Mouse (Mus musculus): ENCODE measurements around the gene Isy1.

Isy1 gene

GRCm38 (mm10) chr6:87850155-87850899 lies 11.7 kb upstream of the Isy1 start:
- peak; percentile 37 for DNase-seq (ENCODE audit: low read depth, low spot score)

GRCm38 (mm10) chr6:87849780-87850154 lies 11.2 kb upstream of the Isy1 start:
- peak; percentile 69 for DNase-seq (ENCODE audit: low read depth, low spot score)

- DNase-seq (ENCODE audit: low read depth, low spot score), result no peak
Measured at GRCm38 (mm10) chr6:87846813-87847212, 8.2 kb upstream of the Isy1 start.

GRCm38 (mm10) chr6:87845031-87845695 lies 6.6 kb upstream of the Isy1 start:
- DNase-seq (ENCODE audit: low read depth, low spot score), result no peak

DNA sequence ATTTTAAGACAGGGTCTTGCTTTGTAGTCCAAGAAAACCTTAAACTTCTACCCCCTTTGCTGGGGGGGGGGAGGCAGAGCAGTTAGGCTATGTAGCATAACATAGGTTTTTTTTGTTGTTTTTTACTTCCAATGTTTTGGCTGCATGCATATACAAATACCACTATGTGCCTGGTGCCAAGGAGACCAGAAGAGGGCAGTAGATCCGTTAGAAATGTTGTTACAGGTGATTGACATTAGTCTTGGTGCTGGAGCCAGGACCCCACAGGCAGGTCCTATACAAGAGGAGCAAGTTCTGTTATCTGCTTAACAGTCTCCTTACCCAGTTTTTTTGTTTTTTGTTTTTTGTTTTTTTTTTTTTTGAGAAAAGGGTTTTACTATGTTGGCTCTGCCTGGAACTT lies 3.7 kb upstream of the Isy1 start:
- no peak for DNase-seq (ENCODE audit: low read depth, low spot score)

DNA sequence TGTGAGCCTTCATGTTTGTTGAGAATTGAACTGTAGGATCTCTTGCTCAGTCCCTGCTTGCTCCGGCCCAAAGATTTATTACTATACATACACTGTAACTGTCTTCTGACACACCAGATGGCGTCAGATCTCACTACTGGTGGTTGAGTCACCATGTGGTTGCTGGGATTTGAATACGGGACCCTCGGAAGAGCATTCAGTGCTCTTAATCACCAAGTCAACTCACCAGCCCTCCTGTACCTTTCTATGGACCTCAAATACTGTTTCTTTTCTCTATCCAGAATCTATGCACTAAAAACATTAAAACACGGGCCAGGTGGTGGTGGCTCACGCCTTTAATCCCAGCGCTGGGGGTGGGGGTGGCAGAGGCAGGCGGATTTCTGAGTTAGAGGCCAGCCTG lies 3.0 kb upstream of the Isy1 start:
- DNase-seq (ENCODE audit: low read depth, low spot score), result no peak

- DNase-seq (ENCODE audit: low read depth, low spot score), result no peak
Measured at GRCm38 (mm10) chr6:87839797-87840341, 1.3 kb upstream of the Isy1 start.

- no peak for DNase-seq (ENCODE audit: low read depth, low spot score)
Measured at GRCm38 (mm10) chr6:87835695-87836094, 2.9 kb downstream of the Isy1 start, which contains the start of gene Gm45140. Gene Gm45140 (minus strand): TSS chr6:87835795.

- DNase-seq (ENCODE audit: low read depth, low spot score), result no peak
Measured at GRCm38 (mm10) chr6:87820366-87820765, 18.2 kb downstream of the Isy1 start.

DNA sequence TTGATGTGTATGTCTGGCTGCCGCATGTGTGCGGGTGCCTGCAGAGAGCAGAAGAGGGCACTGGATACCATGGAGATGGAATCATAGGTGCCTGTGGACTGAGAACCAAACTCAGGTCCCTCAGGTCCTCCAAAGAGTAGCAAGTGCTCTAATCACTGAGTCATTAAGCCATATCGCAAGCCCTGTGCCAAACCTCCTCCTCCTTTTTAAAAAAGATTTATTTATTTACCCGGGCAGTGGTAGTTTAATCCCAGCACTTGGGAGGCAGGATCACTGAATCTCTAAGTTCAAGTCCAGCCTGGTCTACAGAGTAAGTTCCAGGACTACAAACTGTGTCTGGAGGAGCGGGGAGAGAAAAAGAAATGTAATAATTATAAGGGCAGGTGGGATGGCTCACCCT lies 24.1 kb downstream of the Isy1 start:
- no peak for DNase-seq (ENCODE audit: low read depth, low spot score)

- no peak for DNase-seq (ENCODE audit: low read depth, low spot score)
Measured at GRCm38 (mm10) chr6:87812656-87813055, 25.9 kb downstream of the Isy1 start.

GRCm38 (mm10) chr6:87811675-87812338 lies 26.8 kb downstream of the Isy1 start, which contains the start of gene Rab43:
Gene Rab43 (minus strand): TSS chr6:87812164.
- DNase-seq (ENCODE audit: low read depth, low spot score), result peak; percentile 75

- peak; percentile 36 for DNase-seq (ENCODE audit: low read depth, low spot score)
Measured at GRCm38 (mm10) chr6:87810713-87811669, 27.6 kb downstream of the Isy1 start.

- DNase-seq (ENCODE audit: low read depth, low spot score), result no peak
Measured at GRCm38 (mm10) chr6:87810311-87810710, 28.3 kb downstream of the Isy1 start.

- no peak for DNase-seq (ENCODE audit: low read depth, low spot score)
Measured at GRCm38 (mm10) chr6:87809651-87810161, 28.9 kb downstream of the Isy1 start.

- DNase-seq (ENCODE audit: low read depth, low spot score), result no peak
Measured at GRCm38 (mm10) chr6:87809144-87809543, 29.5 kb downstream of the Isy1 start.

GRCm38 (mm10) chr6:87808521-87808920 lies 30.1 kb downstream of the Isy1 start:
- no peak for DNase-seq (ENCODE audit: low read depth, low spot score)

DNA sequence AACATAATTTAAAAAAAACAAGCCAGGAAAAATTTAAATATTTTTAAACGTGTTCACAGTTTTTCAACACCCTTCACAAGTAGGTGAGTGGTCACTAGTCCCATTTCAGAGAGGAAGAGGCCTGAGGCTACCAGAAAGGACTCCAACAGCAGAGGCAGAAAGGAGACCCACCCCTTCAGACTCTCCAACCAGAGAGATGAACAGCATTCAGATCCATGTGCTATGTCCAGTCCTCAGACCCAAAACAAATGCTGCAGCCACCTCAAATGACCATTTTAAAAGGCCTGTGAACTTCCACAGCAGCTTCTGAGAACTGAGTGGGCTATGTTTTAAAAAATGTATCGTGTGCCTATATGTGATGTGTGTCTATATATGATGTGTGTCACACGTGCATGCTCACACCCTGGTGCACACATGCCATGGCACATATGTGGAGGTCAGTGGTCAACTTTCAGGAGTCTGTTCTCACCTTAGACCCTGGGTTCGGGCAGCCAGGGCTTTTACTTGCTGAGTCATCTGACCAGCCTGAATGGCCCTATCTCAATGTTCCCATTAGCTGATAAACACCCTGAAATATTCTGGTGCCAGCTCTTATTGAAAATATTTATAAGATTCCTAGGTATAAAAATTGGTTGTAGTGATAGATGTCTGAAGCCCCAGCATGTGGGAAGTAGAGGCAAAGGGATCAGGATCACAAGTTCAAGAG lies 30.7 kb downstream of the Isy1 start:
- DNase-seq (ENCODE audit: low read depth, low spot score), result no peak

DNA sequence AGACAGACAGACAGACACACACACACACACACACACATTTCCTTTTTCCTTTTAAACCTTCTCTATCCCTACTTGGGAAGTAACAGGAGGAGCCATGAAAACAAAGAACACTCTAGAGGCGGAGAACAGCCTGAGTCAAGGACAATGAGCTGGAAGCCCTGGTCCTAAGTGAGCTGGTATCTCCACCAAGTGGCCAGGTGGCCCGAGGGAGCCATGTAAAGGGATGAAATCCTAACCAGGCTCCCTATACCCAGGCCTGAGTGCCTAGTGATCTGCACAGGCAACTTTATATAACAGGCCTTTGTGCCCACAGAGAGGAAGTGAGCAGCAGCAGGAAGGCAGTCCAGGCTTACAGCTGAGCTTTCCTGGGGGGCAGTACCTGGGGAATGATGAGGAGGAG lies 31.7 kb downstream of the Isy1 start:
- no peak for DNase-seq (ENCODE audit: low read depth, low spot score)

DNA sequence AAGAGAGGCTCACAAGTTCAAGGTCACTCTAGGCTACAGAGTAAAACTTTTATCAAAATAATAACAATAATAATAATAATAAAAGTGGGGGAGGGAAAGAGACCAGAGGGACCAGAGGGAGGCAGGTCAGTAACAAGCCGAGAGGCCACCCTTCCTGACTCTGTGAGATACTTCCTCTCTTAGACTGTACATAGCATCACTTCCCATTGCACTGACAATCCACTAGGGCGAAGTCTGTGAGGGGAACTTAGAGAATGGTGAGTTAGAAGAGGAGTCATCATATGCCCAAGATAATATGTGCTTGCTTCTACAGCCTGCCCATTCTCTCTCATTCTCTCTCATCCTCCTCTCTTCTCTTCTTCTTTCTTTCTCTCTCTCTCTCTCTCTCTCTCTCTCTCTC lies 32.6 kb downstream of the Isy1 start:
- no peak for DNase-seq (ENCODE audit: low read depth, low spot score)

Data from forelimb bud, embryonic 11.5 days (tissue).